Mouse (Mus musculus) intestine, embryonic 16.5 days (tissue): Measurements from ENCODE around the gene G0s2. TPM values are rescaled to one million over a fixed set of nuclear protein-coding genes. Genes with fewer than 3 reads are reported as not detected.
A peak's percentile ranks its signal among the peaks of the same experiment; 100 is the strongest.

Source experiments
- ATAC-seq: fragments of 200-750 bp; cut with Nextera tagmentation; 2 replicates; pipeline ENCODE4 v1.8.0; 2017; ENCODE audit warnings: moderate TSS enrichment, moderate library complexity
- H3K27ac ChIP-seq: fragments of 300-500 bp; sonication (generic); 2 replicates; pipeline ENCODE4 v1.5.1; 2014; ENCODE audit warnings: mild to moderate bottlenecking, low read length
- H3K27me3 ChIP-seq: fragments of 300-500 bp; sonication (generic); replicated peaks from 2 replicates; pipeline ENCODE4 v1.6.1; 2014; ENCODE audit warnings: low read length, control low read depth, mixed read lengths; ENCODE audit not compliant: control insufficient read depth, insufficient read depth
- H3K36me3 ChIP-seq: fragments of 300-500 bp; sonication (generic); 2 replicates; pipeline ENCODE4 v1.6.1; 2014; ENCODE audit warnings: low read length, control low read depth; ENCODE audit not compliant: control insufficient read depth, insufficient read depth
- H3K4me1 ChIP-seq: fragments of 300-500 bp; sonication (generic); 2 replicates; pipeline ENCODE4 v1.6.1; 2014; ENCODE audit warnings: low read length, control low read depth, mixed read lengths; ENCODE audit not compliant: control insufficient read depth, insufficient read depth
- H3K4me2 ChIP-seq: fragments of 300-500 bp; sonication (generic); 2 replicates; pipeline ENCODE4 v1.6.1; 2014; ENCODE audit warnings: low read depth, low read length, control low read depth
- H3K4me3 ChIP-seq: fragments of 300-500 bp; sonication (generic); 2 replicates; pipeline ENCODE4 v1.5.1; 2014; ENCODE audit warnings: mild to moderate bottlenecking, low read length
- H3K9ac ChIP-seq: fragments of 300-500 bp; sonication (generic); 2 replicates; pipeline ENCODE4 v1.6.1; 2014; ENCODE audit warnings: low read depth, low read length
- H3K9me3 ChIP-seq: fragments of 300-500 bp; sonication (generic); 2 replicates; pipeline ENCODE4 v1.6.1; 2016; ENCODE audit warnings: low read length, control low read depth; ENCODE audit not compliant: control insufficient read depth
- WGBS: fragments of 180-500 bp; shearing (Covaris S2); extraction: QIAGEN DNeasy Blood & Tissue Kit; methylation state at CpG from one replicate; pipeline ENCODE4 v1.1.7; 2014; 5-methylcytosine and 5-hydroxymethylcytosine counted together
- polyA plus RNA-seq: library from polyadenylated mRNA; unstranded; fragments of >200 nt; fragmentation: Nextera tagmentation; extraction: Ambion mirVana; gene quantifications from 2 replicates; pipeline ENCODE4 v1.2.1, GENCODE M21; 2015

Gene G0s2
- polyA plus RNA-seq, 1 experiment from 2014 or later, result 25.1 TPM

GRCm38 (mm10) chr1:193274407-193275071 lies 1.5 kb upstream of the G0s2 start:
- Histone ChIP-seq H3K36me3 (no peaks in the 10 kb centered on the region), H3K4me1 (peaks cover 11% of the 10 kb centered on the region; the same call in 1 of the 2 replicates), H3K9me3 (no peaks in the 10 kb centered on the region), H3K4me3 (no peak overlapping the region), H3K4me2 (no peak overlapping the region), H3K27ac (no peak overlapping the region), H3K9ac (no peak overlapping the region), H3K27me3 (no peaks in the 10 kb centered on the region)
- WGBS, result 79% methylated on average over 8 of the region's 8 CpGs
- 0 out of 2 replicates have a peak, but pooled peaks have one; percentile 16 for ATAC-seq

- H3K4me1 ChIP-seq, result peaks cover 11% of the 10 kb centered on the region; the same call in 1 of the 2 replicates
- peak overlapping the region; percentile 72 for H3K9ac ChIP-seq
- no peaks in the 10 kb centered on the region for H3K9me3 ChIP-seq
- no peaks in the 10 kb centered on the region for H3K36me3 ChIP-seq
- peak overlapping the region; percentile 77 for H3K27ac ChIP-seq
- no peaks in the 10 kb centered on the region for H3K27me3 ChIP-seq
- ATAC-seq, result peak; percentile 66
- 22% methylated on average over 24 of the region's 24 CpGs for WGBS
- H3K4me2 ChIP-seq, result peak overlapping the region; percentile 77
- peak overlapping the region; percentile 48 for H3K4me3 ChIP-seq
Measured at GRCm38 (mm10) chr1:193272137-193272915, 691 bp downstream of the G0s2 start.

GRCm38 (mm10) chr1:193270965-193271763 lies 1.9 kb downstream of the G0s2 start:
- H3K4me2 ChIP-seq, result peak overlapping the region; percentile 77; the same call in 1 of the 2 replicates
- 0 out of 2 replicates have a peak overlapping the region, but pooled peaks have one; percentile 8 for H3K4me3 ChIP-seq
- no peaks in the 10 kb centered on the region for H3K27me3 ChIP-seq
- H3K36me3 ChIP-seq, result no peaks in the 10 kb centered on the region
- peaks cover 11% of the 10 kb centered on the region; the same call in 1 of the 2 replicates for H3K4me1 ChIP-seq
- 0 out of 2 replicates have a peak overlapping the region, but pooled peaks have one; percentile 10 for H3K9ac ChIP-seq
- ATAC-seq, result no peak
- no peaks in the 10 kb centered on the region for H3K9me3 ChIP-seq
- H3K27ac ChIP-seq, result no peak overlapping the region
- WGBS, result 50% methylated on average over 6 of the region's 6 CpGs

GRCm38 (mm10) chr1:193265734-193266133 lies 7.3 kb downstream of the G0s2 start:
- no peak overlapping the region for H3K4me2 ChIP-seq

GRCm38 (mm10) chr1:193263955-193264598 lies 8.9 kb downstream of the G0s2 start, which contains the start of gene Hsd11b1:
Gene Hsd11b1 (minus strand): TSS chr1:193264075.
- Histone ChIP-seq H3K9me3 (no peaks in the 10 kb centered on the region), H3K27ac (no peak within 1 kb of the TSS), H3K9ac (no peak within 1 kb of the TSS), H3K4me2 (no peak within 1 kb of the TSS), H3K27me3 (no peaks in the 10 kb centered on the region), H3K4me3 (no peak within 1 kb of the TSS), H3K36me3 (no peaks in the 10 kb centered on the region), H3K4me1 (peaks cover 3% of the 10 kb centered on the region; the same call in 1 of the 2 replicates)
- WGBS, result 66% methylated on average over 5 of the region's 5 CpGs
- no peak for ATAC-seq

More at GRCm38 (mm10) chr1:193265734-193266133, 7.3 kb downstream of the G0s2 start:
- H3K9ac ChIP-seq, result no peak overlapping the region
- no peak for ATAC-seq
- H3K27me3 ChIP-seq, result no peaks in the 10 kb centered on the region
- H3K36me3 ChIP-seq, result no peaks in the 10 kb centered on the region
- no peak overlapping the region for H3K27ac ChIP-seq
- H3K4me3 ChIP-seq, result no peak overlapping the region
- H3K9me3 ChIP-seq, result no peaks in the 10 kb centered on the region
- H3K4me1 ChIP-seq, result peaks cover 3% of the 10 kb centered on the region; the same call in 1 of the 2 replicates

- H3K27ac ChIP-seq, result no peak overlapping the region
- no peak overlapping the region for H3K9ac ChIP-seq
- no peak for ATAC-seq
- no peak overlapping the region for H3K4me2 ChIP-seq
- no peaks in the 10 kb centered on the region for H3K36me3 ChIP-seq
- no peak overlapping the region for H3K4me3 ChIP-seq
- 82% methylated on average over 8 of the region's 8 CpGs for WGBS
- H3K27me3 ChIP-seq, result no peaks in the 10 kb centered on the region
- H3K9me3 ChIP-seq, result no peaks in the 10 kb centered on the region
- peaks cover 3% of the 10 kb centered on the region; the same call in 1 of the 2 replicates for H3K4me1 ChIP-seq
Measured at GRCm38 (mm10) chr1:193263026-193263907, 9.8 kb downstream of the G0s2 start.

- H3K4me3 ChIP-seq, result no peak overlapping the region
- no peak overlapping the region for H3K9ac ChIP-seq
- peaks cover 3% of the 10 kb centered on the region; the same call in 1 of the 2 replicates for H3K4me1 ChIP-seq
- no peaks in the 10 kb centered on the region for H3K36me3 ChIP-seq
- H3K4me2 ChIP-seq, result no peak overlapping the region
- WGBS, result 55% methylated on average over 7 of the region's 7 CpGs
- ATAC-seq, result no peak
- H3K27ac ChIP-seq, result no peak overlapping the region
- H3K27me3 ChIP-seq, result no peaks in the 10 kb centered on the region
- H3K9me3 ChIP-seq, result no peaks in the 10 kb centered on the region
Measured at GRCm38 (mm10) chr1:193261897-193262548, 11.0 kb downstream of the G0s2 start.

GRCm38 (mm10) chr1:193259559-193259958 lies 13.5 kb downstream of the G0s2 start:
- H3K27ac ChIP-seq, result no peak overlapping the region
- no peaks in the 10 kb centered on the region for H3K27me3 ChIP-seq
- no peaks in the 10 kb centered on the region for H3K36me3 ChIP-seq
- no peak overlapping the region for H3K4me3 ChIP-seq
- no peaks in the 10 kb centered on the region for H3K9me3 ChIP-seq
- peaks cover 3% of the 10 kb centered on the region; the same call in 1 of the 2 replicates for H3K4me1 ChIP-seq
- 82% methylated on average over 9 of the region's 9 CpGs for WGBS
- H3K9ac ChIP-seq, result no peak overlapping the region
- H3K4me2 ChIP-seq, result no peak overlapping the region
- ATAC-seq, result no peak
